Comparison of ENCODE assay signal across 9 mouse cellular contexts in genomic region chr2:28037505-28038390, GRCm38 (mm10). TPM values are rescaled to one million over a fixed set of nuclear protein-coding genes. Genes with fewer than 3 reads are reported as not detected.
DNase-seq lines count a peak whose midpoint lies in the region; TF ChIP-seq lines count a peak whose summit lies in the region.
"Had no signal": no experiment of that assay in that cellular context is flagged by ENCODE, and none has a peak within 500 bp of the region (broad histone marks: within the 10 kb centered on the region; RNA-seq: fewer than 3 reads in every experiment).

No protein-coding gene starts in this region.

- H3K27ac ChIP-seq in heart, embryonic 10.5 days: no peak overlapping the region
- no peak overlapping the region for H3K27ac ChIP-seq in ES-E14 (ENCODE audit: insufficient read depth, low read depth, low read length, poor library complexity, severe bottlenecking)

- H3K4me3 ChIP-seq in heart, embryonic 10.5 days: no peak overlapping the region
- H3K4me3 ChIP-seq in ES-E14 (ENCODE audit: insufficient read depth in 1 of 2, low read depth in 1 of 2, low read length in 2 of 2, poor library complexity in 1 of 2, severe bottlenecking in 1 of 2): no peak overlapping the region

- in situ Hi-C loops in ES-E14 (cut with MboI; ENCODE audit: low sequenced_read_pairs in 2 of 2, unreplicated experiment in 2 of 2): no loop called here

- H3K36me3 ChIP-seq in heart, embryonic 10.5 days: peaks cover 49% of the 10 kb centered on the region
- H3K36me3 ChIP-seq in ES-E14 (ENCODE audit: control insufficient read depth, insufficient read depth, low read length, poor library complexity, severe bottlenecking): no peaks in the 10 kb centered on the region

- 91% methylated on average over 12 of the region's 12 CpGs for WGBS in heart, embryonic 10.5 days

- H3K4me1 ChIP-seq in heart, embryonic 10.5 days: no peaks in the 10 kb centered on the region
- no peaks in the 10 kb centered on the region for H3K4me1 ChIP-seq in ES-E14 (ENCODE audit: control insufficient read depth in 2 of 2, insufficient read depth in 2 of 2, low read length in 2 of 2, poor library complexity in 1 of 2)

- peak; percentile 12 to 13 for DNase-seq in heart, adult 18-20 months
- DNase-seq in heart, embryonic 10.5 days (ENCODE audit: low spot score): no peak
- DNase-seq in ES-E14 (ENCODE audit: low read depth, low spot score) (no peak), adipocyte (ENCODE audit: low spot score) (no peak)
- DNase-seq in cerebellum, adult 9-11 months: peak; percentile 45
- peak; percentile 60 for DNase-seq in kidney, postnatal 14 days
- DNase-seq in urinary bladder, postnatal 10 days (ENCODE audit: low spot score): no peak
- DNase-seq in thymus, postnatal 10 days (ENCODE audit: low spot score in 2 of 2): no peak

- no peak overlapping the region for H3K9ac ChIP-seq in ES-E14 (ENCODE audit: insufficient read depth, low read depth, low read length, poor library complexity, severe bottlenecking)

- no peaks in the 10 kb centered on the region for H3K9me3 ChIP-seq in heart, embryonic 10.5 days
- H3K9me3 ChIP-seq in ES-E14 (ENCODE audit: control insufficient read depth, insufficient read depth, low read depth, low read length): no peaks in the 10 kb centered on the region

- H3K27me3 ChIP-seq in heart, embryonic 10.5 days (ENCODE audit: insufficient read depth, poor library complexity, severe bottlenecking): no peaks in the 10 kb centered on the region

TF ChIP-seq in ES-E14, 5 proteins besides CTCF, POLR2A, EP300 and RAD21:
- TF ChIP-seq HCFC1 (IDR thresholded peaks at IDR 0.05; ENCODE audit: borderline replicate concordance, insufficient read depth, low read length): no peak
- 0 out of 2 replicates have a peak, but pooled peaks have one; percentile 36 for TF ChIP-seq MAFK (IDR thresholded peaks at IDR 0.05; ENCODE audit: insufficient read depth, low read depth, low read length)
- no peak for TF ChIP-seq ZNF384 (IDR thresholded peaks at IDR 0.05; ENCODE audit: low read depth, low read length)

RNA-seq across cellular contexts. Expression of gene Fcnb, which starts 46.9 kb away (rescaled TPM):
- not detected for total RNA-seq in heart, adult 18-20 months (2021)
- polyA plus RNA-seq in heart, embryonic 10.5 days (2016; fragmentation: Nextera tagmentation; extraction: Ambion mirVana): not detected in 2 replicates
- total RNA-seq in ES-E14 (2012; rRNA removed): not detected in 2 replicates
- polyA plus RNA-seq: intestine, postnatal 0 days had no signal

Comparison
In these comparisons a context has a peak if more than half of its experiments do, and no peak if none do; other contexts are left out.
1. DNase-seq: peak in heart, adult 18-20 months (2 of 2), cerebellum, adult 9-11 months (single experiment) and kidney, postnatal 14 days (single experiment); none in heart, embryonic 10.5 days (single experiment), ES-E14 (single experiment), urinary bladder, postnatal 10 days (single experiment), adipocyte (single experiment) and thymus, postnatal 10 days (0 of 2).